Mouse (Mus musculus): Measurements from ENCODE around the gene Secisbp2l. TPM values are rescaled to one million over a fixed set of nuclear protein-coding genes. Genes with fewer than 3 reads are reported as not detected.

Gene Secisbp2l
- polyA plus RNA-seq, 1 experiment from 2014 or later: 16.8 TPM

GRCm38 (mm10) chr2:125704907-125705631 is 77.6 kb downstream of the Secisbp2l start:
- no peaks in the 10 kb centered on the region for H3K36me3 ChIP-seq
- no peak overlapping the region for H3K4me2 ChIP-seq
- H3K9me3 ChIP-seq (replicated peaks): no peaks in the 10 kb centered on the region
- H3K27me3 ChIP-seq (replicated peaks): no peaks in the 10 kb centered on the region
- no peak overlapping the region for H3K4me3 ChIP-seq
- H3K27ac ChIP-seq (ENCODE audit: poor library complexity, severe bottlenecking): no peak overlapping the region
- WGBS: 63% methylated on average over 12 of the region's 12 CpGs
- no peak overlapping the region for H3K9ac ChIP-seq
- no peaks in the 10 kb centered on the region for H3K4me1 ChIP-seq (replicated peaks)
- ATAC-seq (ENCODE audit: insufficient number of reproducible peaks, low FRiP score): no peak

- 77% methylated on average over 2 of the region's 2 CpGs for WGBS
- Histone ChIP-seq H3K9ac (no peak overlapping the region), H3K27ac (ENCODE audit: poor library complexity, severe bottlenecking) (no peak overlapping the region), H3K4me1 (replicated peaks) (no peaks in the 10 kb centered on the region), H3K36me3 (no peaks in the 10 kb centered on the region), H3K9me3 (replicated peaks) (no peaks in the 10 kb centered on the region), H3K4me2 (no peak overlapping the region), H3K27me3 (replicated peaks) (no peaks in the 10 kb centered on the region), H3K4me3 (no peak overlapping the region)
- ATAC-seq (ENCODE audit: insufficient number of reproducible peaks, low FRiP score): no peak
Measured at GRCm38 (mm10) chr2:125702851-125703250, 79.8 kb downstream of the Secisbp2l start.

GRCm38 (mm10) chr2:125701606-125702005 is 81.1 kb downstream of the Secisbp2l start:
- no peak overlapping the region for H3K4me2 ChIP-seq
- ATAC-seq (ENCODE audit: insufficient number of reproducible peaks, low FRiP score): no peak
- no peak overlapping the region for H3K9ac ChIP-seq
- no peaks in the 10 kb centered on the region for H3K9me3 ChIP-seq (replicated peaks)
- H3K4me3 ChIP-seq: no peak overlapping the region
- H3K27me3 ChIP-seq (replicated peaks): no peaks in the 10 kb centered on the region
- WGBS: 84% methylated on average over 2 of the region's 2 CpGs
- H3K36me3 ChIP-seq: no peaks in the 10 kb centered on the region
- H3K27ac ChIP-seq (ENCODE audit: poor library complexity, severe bottlenecking): no peak overlapping the region
- H3K4me1 ChIP-seq (replicated peaks): no peaks in the 10 kb centered on the region

GRCm38 (mm10) chr2:125696219-125696618 is 86.5 kb downstream of the Secisbp2l start:
- Histone ChIP-seq H3K4me2 (no peak overlapping the region), H3K9me3 (replicated peaks) (no peaks in the 10 kb centered on the region), H3K27me3 (replicated peaks) (no peaks in the 10 kb centered on the region), H3K36me3 (no peaks in the 10 kb centered on the region), H3K27ac (ENCODE audit: poor library complexity, severe bottlenecking) (0 out of 2 replicates have a peak overlapping the region, but pooled peaks have one; percentile 27), H3K4me3 (no peak overlapping the region), H3K4me1 (replicated peaks) (0 out of 2 replicates have a peak, but pooled peaks cover 8% of the 10 kb centered on the region), H3K9ac (no peak overlapping the region)
- ATAC-seq (ENCODE audit: insufficient number of reproducible peaks, low FRiP score): no peak
- WGBS: 61% methylated on average over 2 of the region's 2 CpGs

- H3K4me1 ChIP-seq (replicated peaks): 0 out of 2 replicates have a peak, but pooled peaks cover 8% of the 10 kb centered on the region
- ATAC-seq (ENCODE audit: insufficient number of reproducible peaks, low FRiP score): no peak
- no peak overlapping the region for H3K27ac ChIP-seq (ENCODE audit: poor library complexity, severe bottlenecking)
- no peaks in the 10 kb centered on the region for H3K27me3 ChIP-seq (replicated peaks)
- WGBS: 75% methylated on average over 2 of the region's 2 CpGs
- no peak overlapping the region for H3K4me3 ChIP-seq
- H3K9me3 ChIP-seq (replicated peaks): no peaks in the 10 kb centered on the region
- H3K9ac ChIP-seq: no peak overlapping the region
- no peak overlapping the region for H3K4me2 ChIP-seq
- no peaks in the 10 kb centered on the region for H3K36me3 ChIP-seq
Measured at GRCm38 (mm10) chr2:125694798-125695197, 87.9 kb downstream of the Secisbp2l start.

GRCm38 (mm10) chr2:125692010-125692409 is 90.7 kb downstream of the Secisbp2l start:
- Histone ChIP-seq H3K4me3 (no peak overlapping the region), H3K27me3 (replicated peaks) (no peaks in the 10 kb centered on the region), H3K9ac (no peak overlapping the region), H3K36me3 (no peaks in the 10 kb centered on the region), H3K4me1 (replicated peaks) (0 out of 2 replicates have a peak, but pooled peaks cover 8% of the 10 kb centered on the region), H3K4me2 (no peak overlapping the region), H3K9me3 (replicated peaks) (no peaks in the 10 kb centered on the region), H3K27ac (ENCODE audit: poor library complexity, severe bottlenecking) (no peak overlapping the region)
- 52% methylated on average over 2 of the region's 2 CpGs for WGBS
- no peak for ATAC-seq (ENCODE audit: insufficient number of reproducible peaks, low FRiP score)

Other genes with a start within 250 kb of the Secisbp2l start
- 5.2 and 6.9 TPM in 2 replicates for gene Cep152, start 157.8 kb downstream of the Secisbp2l start, polyA plus RNA-seq (2016; fragmentation: Nextera tagmentation; extraction: Ambion mirVana)
- gene Eid1, start 109.8 kb downstream of the Secisbp2l start, polyA plus RNA-seq (2016; fragmentation: Nextera tagmentation; extraction: Ambion mirVana): 216 and 224 TPM in 2 replicates
- gene Shc4, start 58.7 kb downstream of the Secisbp2l start, polyA plus RNA-seq (2016; fragmentation: Nextera tagmentation; extraction: Ambion mirVana): 1.2 and 1.6 TPM in 2 replicates
- 34.2 and 35.0 TPM in 2 replicates for gene Galk2, start 76.2 kb upstream of the Secisbp2l start, polyA plus RNA-seq (2016; fragmentation: Nextera tagmentation; extraction: Ambion mirVana)
- gene Cops2, start 76.3 kb upstream of the Secisbp2l start, polyA plus RNA-seq (2016; fragmentation: Nextera tagmentation; extraction: Ambion mirVana): 74.3 and 75.7 TPM in 2 replicates